Mouse (Mus musculus): ENCODE measurements at regions not wholly inside any gene's neighbourhood (a gene's known extent, or its start where the extent isn't known, plus 50 kb on each side); places are given as distances from the start of the nearest gene placed in this dataset.
"Not testable (repeated sequence)": the region's sequence is repeated elsewhere in the genome, so short reads cannot be mapped to it uniquely, and the experiment has no call there.

GRCm38 (mm10) chr6:31011407-31012020 lies 52.6 kb upstream of the Klf14 start:
- no peak for DNase-seq (ENCODE audit: low spot score in 2 of 2)

GRCm38 (mm10) chr6:31016566-31016965 lies 57.7 kb upstream of the Klf14 start:
- no peak for DNase-seq (ENCODE audit: low spot score in 2 of 2)

- DNase-seq (ENCODE audit: low spot score in 2 of 2) = no peak
These were observed 62.9 kb upstream of the Klf14 start for GRCm38 (mm10) chr6:31021776-31022175.

- DNase-seq (ENCODE audit: low spot score in 2 of 2) = no peak
These were observed 70.9 kb upstream of the Klf14 start for GRCm38 (mm10) chr6:31029777-31030176.

GRCm38 (mm10) chr6:31031022-31031421 lies 72.1 kb upstream of the Klf14 start:
- no peak for DNase-seq (ENCODE audit: low spot score in 2 of 2)

- DNase-seq (ENCODE audit: low spot score in 2 of 2) = no peak
These were observed 73.3 kb upstream of the Klf14 start for GRCm38 (mm10) chr6:31032147-31032546.

- peak; percentile 73 to 74 for DNase-seq (ENCODE audit: low spot score in 2 of 2)
These were observed 74.2 kb upstream of the Klf14 start for GRCm38 (mm10) chr6:31032980-31033608.

GRCm38 (mm10) chr6:31034796-31035195 lies 75.9 kb upstream of the Klf14 start:
- no peak for DNase-seq (ENCODE audit: low spot score in 2 of 2)

- DNase-seq (ENCODE audit: low spot score in 2 of 2) = peak; percentile 51 to 68
These were observed 79.0 kb upstream of the Klf14 start for GRCm38 (mm10) chr6:31037801-31038395.

GRCm38 (mm10) chr6:31038445-31038844 lies 79.6 kb upstream of the Klf14 start:
- DNase-seq (ENCODE audit: low spot score in 2 of 2) = not testable (repeated sequence)

GRCm38 (mm10) chr6:31039485-31039884 lies 80.6 kb upstream of the Klf14 start:
- DNase-seq (ENCODE audit: low spot score in 2 of 2) = no peak

- DNase-seq (ENCODE audit: low spot score in 2 of 2) = no peak
These were observed 81.9 kb upstream of the Klf14 start for GRCm38 (mm10) chr6:31040783-31041182.

- DNase-seq (ENCODE audit: low spot score in 2 of 2) = no peak
These were observed 84.5 kb upstream of the Klf14 start for GRCm38 (mm10) chr6:31043368-31043767.

GRCm38 (mm10) chr6:31043919-31044318 lies 85.0 kb upstream of the Klf14 start:
- no peak for DNase-seq (ENCODE audit: low spot score in 2 of 2)

GRCm38 (mm10) chr6:31046197-31046596 lies 87.3 kb upstream of the Klf14 start:
- no peak for DNase-seq (ENCODE audit: low spot score in 2 of 2)

GRCm38 (mm10) chr6:31048920-31049576 lies 90.2 kb upstream of the Klf14 start:
- no peak for DNase-seq (ENCODE audit: low spot score in 2 of 2)

GRCm38 (mm10) chr6:31050831-31051230 lies 92.0 kb upstream of the Klf14 start:
- no peak for DNase-seq (ENCODE audit: low spot score in 2 of 2)

- no peak for DNase-seq (ENCODE audit: low spot score in 2 of 2)
These were observed 92.9 kb upstream of the Klf14 start for GRCm38 (mm10) chr6:31051771-31052170.

GRCm38 (mm10) chr6:31053003-31053402 lies 94.1 kb upstream of the Klf14 start:
- DNase-seq (ENCODE audit: low spot score in 2 of 2) = no peak

GRCm38 (mm10) chr6:31056786-31057566 lies 98.1 kb upstream of the Klf14 start:
- DNase-seq (ENCODE audit: low spot score in 2 of 2) = no peak

GRCm38 (mm10) chr6:31058299-31058698 lies 99.4 kb upstream of the Klf14 start:
- no peak for DNase-seq (ENCODE audit: low spot score in 2 of 2)
